Mouse (Mus musculus): ENCODE measurements at regions not wholly inside any gene's neighbourhood (a gene's known extent, or its start where the extent isn't known, plus 50 kb on each side); places are given as distances from the start of the nearest gene placed in this dataset.

DNA sequence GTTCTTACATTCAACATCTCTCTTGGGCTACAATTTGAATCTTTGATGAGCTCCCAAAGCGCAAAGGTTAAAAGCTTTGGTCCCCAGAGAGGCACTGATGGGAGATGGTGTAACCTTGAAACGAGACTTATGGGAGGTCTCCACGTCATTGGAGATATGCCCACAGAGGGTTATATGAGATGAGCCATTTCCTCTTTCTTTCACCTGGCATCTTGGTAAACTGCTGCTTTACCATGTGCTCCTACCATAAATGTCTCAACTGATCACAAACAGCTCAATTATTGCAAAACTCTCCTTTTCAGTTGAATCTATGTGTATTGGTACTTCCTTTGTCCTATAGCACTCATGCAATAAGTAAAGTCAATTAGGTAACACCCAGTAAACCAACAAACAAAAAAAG, 62.5 kb upstream of the Amot start:
- TF ChIP-seq POLR2A (IDR thresholded peaks at IDR 0.05; ENCODE audit: borderline replicate concordance, extremely low read depth, insufficient read depth, insufficient read length, poor library complexity, severe bottlenecking): no peak
- no peak for TF ChIP-seq CTCF (IDR thresholded peaks at IDR 0.05; ENCODE audit: borderline replicate concordance, extremely low read depth, insufficient read depth, insufficient read length)

Measured in brain, embryonic 14.5 days (tissue).